Mouse (Mus musculus): ENCODE measurements at regions not wholly inside any gene's neighbourhood (a gene's known extent, or its start where the extent isn't known, plus 50 kb on each side); places are given as distances from the start of the nearest gene placed in this dataset.

DNA sequence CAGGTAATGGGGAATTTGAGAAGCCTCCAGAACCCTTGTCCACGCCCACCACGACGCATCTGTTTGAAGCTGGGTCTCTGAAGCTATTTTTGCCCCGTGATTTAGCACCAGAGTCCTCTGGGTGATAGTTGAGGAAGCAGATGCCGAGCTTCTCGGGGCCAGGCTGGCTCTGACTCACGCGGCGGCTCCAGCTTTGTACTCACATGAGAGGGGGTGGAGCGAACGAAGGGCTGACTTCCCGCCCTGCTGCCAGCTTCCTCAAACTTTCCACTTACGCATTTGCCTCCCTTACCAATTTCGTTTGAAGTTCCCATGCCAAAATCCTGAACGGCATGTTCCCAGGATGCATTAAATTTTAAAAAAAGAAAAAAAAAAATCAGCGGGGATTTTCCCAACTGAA lies 74.1 kb upstream of the Hnrnpa3 start:
- no peak; the same call in 1 of the 2 replicates for ATAC-seq (replicated peaks; ENCODE audit: insufficient number of reproducible peaks, low FRiP score, low TSS enrichment, low read depth)
- Histone ChIP-seq H3K27me3 (ENCODE audit: control insufficient read depth, insufficient read depth, low read length) (peaks cover 5% of the 10 kb centered on the region), H3K4me2 (ENCODE audit: low read depth, low read length) (peak overlapping the region; percentile 58), H3K4me1 (ENCODE audit: control insufficient read depth, insufficient read depth, low read length) (no peaks in the 10 kb centered on the region), H3K4me3 (ENCODE audit: low read depth, low read length) (peak overlapping the region; percentile 21; the same call in 1 of the 2 replicates), H3K27ac (replicated peaks; ENCODE audit: low read depth, low read length) (no peak overlapping the region), H3K36me3 (replicated peaks; ENCODE audit: control insufficient read depth, insufficient read depth, low read depth, low read length) (no peaks in the 10 kb centered on the region), H3K9me3 (replicated peaks; ENCODE audit: control insufficient read depth, low read length) (no peaks in the 10 kb centered on the region), H3K9ac (replicated peaks; ENCODE audit: low read length) (peak overlapping the region; percentile 55)
- DNase-seq (ENCODE audit: low spot score): peak; percentile 81
- under 1% methylated on average over 16 of the region's 16 CpGs for WGBS

DNA sequence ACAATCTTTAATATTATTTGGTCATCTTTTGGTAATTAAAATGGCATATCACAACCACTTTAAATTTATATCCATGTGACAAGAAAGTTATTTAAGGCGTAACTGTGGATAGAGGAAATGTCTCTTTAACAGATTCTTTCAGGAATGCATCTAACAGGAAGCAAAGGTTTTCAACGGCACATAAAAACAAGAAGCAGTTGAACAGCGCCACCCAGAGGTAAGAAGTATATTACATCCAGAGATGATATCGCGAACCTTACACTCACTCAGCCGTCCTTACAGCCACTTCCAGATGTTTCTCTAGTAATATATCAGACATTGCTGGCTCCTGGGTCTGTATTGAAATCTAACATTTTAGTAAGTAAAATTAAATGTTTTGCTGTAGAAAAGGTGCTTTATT lies 70.5 kb upstream of the Hnrnpa3 start:
- Histone ChIP-seq H3K4me1 (ENCODE audit: control insufficient read depth, insufficient read depth, low read length) (no peaks in the 10 kb centered on the region), H3K27me3 (ENCODE audit: control insufficient read depth, insufficient read depth, low read length) (peaks cover 5% of the 10 kb centered on the region), H3K9ac (replicated peaks; ENCODE audit: low read length) (no peak overlapping the region), H3K36me3 (replicated peaks; ENCODE audit: control insufficient read depth, insufficient read depth, low read depth, low read length) (no peaks in the 10 kb centered on the region), H3K9me3 (replicated peaks; ENCODE audit: control insufficient read depth, low read length) (no peaks in the 10 kb centered on the region), H3K27ac (replicated peaks; ENCODE audit: low read depth, low read length) (no peak overlapping the region), H3K4me2 (ENCODE audit: low read depth, low read length) (no peak overlapping the region), H3K4me3 (ENCODE audit: low read depth, low read length) (no peak overlapping the region)
- DNase-seq (ENCODE audit: low spot score) (peak; percentile 95), ATAC-seq (replicated peaks; ENCODE audit: insufficient number of reproducible peaks, low FRiP score, low TSS enrichment, low read depth) (no peak)
- WGBS: 1% methylated on average over 6 of the region's 6 CpGs

DNA sequence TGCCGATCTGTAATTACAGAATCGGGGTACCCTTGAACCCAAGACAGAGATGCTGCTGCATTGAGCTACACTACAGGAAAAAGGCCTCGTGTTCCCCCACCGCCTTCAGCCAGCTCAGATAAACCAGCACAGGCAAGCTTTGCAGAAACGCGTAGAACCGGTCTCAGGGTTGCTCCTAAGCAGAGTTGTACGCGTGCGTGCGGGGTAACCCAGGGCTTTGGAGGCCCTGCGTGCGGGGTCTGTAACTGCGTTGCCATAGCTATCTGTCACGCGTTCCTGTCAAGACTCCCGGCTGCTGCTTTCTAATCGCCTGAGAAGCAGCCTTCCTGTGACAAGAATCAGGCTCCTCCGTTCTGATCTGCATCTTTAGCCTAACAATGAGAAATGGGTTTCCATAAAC lies 69.6 kb upstream of the Hnrnpa3 start:
- 3% methylated on average over 19 of the region's 19 CpGs for WGBS
- DNase-seq (ENCODE audit: low spot score) (peak; percentile 68), ATAC-seq (replicated peaks; ENCODE audit: insufficient number of reproducible peaks, low FRiP score, low TSS enrichment, low read depth) (no peak)
- H3K36me3 ChIP-seq (replicated peaks; ENCODE audit: control insufficient read depth, insufficient read depth, low read depth, low read length): no peaks in the 10 kb centered on the region
- no peak overlapping the region for H3K27ac ChIP-seq (replicated peaks; ENCODE audit: low read depth, low read length)
- no peaks in the 10 kb centered on the region for H3K9me3 ChIP-seq (replicated peaks; ENCODE audit: control insufficient read depth, low read length)
- peak overlapping the region; percentile 34 for H3K4me2 ChIP-seq (ENCODE audit: low read depth, low read length)
- peaks cover 5% of the 10 kb centered on the region for H3K27me3 ChIP-seq (ENCODE audit: control insufficient read depth, insufficient read depth, low read length)
- no peaks in the 10 kb centered on the region for H3K4me1 ChIP-seq (ENCODE audit: control insufficient read depth, insufficient read depth, low read length)
- H3K4me3 ChIP-seq (ENCODE audit: low read depth, low read length): peak overlapping the region; percentile 9; the same call in 1 of the 2 replicates
- no peak overlapping the region for H3K9ac ChIP-seq (replicated peaks; ENCODE audit: low read length)

DNA sequence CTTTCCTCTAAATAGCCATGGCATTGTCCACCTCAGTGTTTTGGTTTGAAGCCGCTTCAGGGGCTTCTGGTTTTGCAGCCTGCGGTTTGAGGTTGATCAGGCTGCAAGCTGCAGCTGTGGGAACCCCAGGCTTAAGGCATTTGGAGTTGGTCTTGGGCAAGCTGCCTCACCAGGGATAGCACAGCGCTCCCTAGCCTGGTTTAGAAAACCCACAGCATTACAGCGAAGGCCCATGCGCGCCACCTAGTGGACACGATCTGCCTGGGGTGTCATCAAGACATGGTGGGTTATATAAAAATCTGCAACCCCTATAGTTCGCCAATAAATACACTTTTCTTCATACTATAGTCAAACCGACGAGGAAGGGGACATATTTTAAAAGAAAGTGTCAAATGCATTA lies 68.9 kb upstream of the Hnrnpa3 start:
- Histone ChIP-seq H3K9ac (replicated peaks; ENCODE audit: low read length) (no peak overlapping the region), H3K9me3 (replicated peaks; ENCODE audit: control insufficient read depth, low read length) (no peaks in the 10 kb centered on the region), H3K4me2 (ENCODE audit: low read depth, low read length) (no peak overlapping the region), H3K4me1 (ENCODE audit: control insufficient read depth, insufficient read depth, low read length) (no peaks in the 10 kb centered on the region), H3K4me3 (ENCODE audit: low read depth, low read length) (no peak overlapping the region), H3K27ac (replicated peaks; ENCODE audit: low read depth, low read length) (no peak overlapping the region), H3K36me3 (replicated peaks; ENCODE audit: control insufficient read depth, insufficient read depth, low read depth, low read length) (no peaks in the 10 kb centered on the region), H3K27me3 (ENCODE audit: control insufficient read depth, insufficient read depth, low read length) (peaks cover 5% of the 10 kb centered on the region)
- WGBS: 6% methylated on average over 10 of the region's 10 CpGs
- no peak for ATAC-seq (replicated peaks; ENCODE audit: insufficient number of reproducible peaks, low FRiP score, low TSS enrichment, low read depth)
- DNase-seq (ENCODE audit: low spot score): peak; percentile 94

DNA sequence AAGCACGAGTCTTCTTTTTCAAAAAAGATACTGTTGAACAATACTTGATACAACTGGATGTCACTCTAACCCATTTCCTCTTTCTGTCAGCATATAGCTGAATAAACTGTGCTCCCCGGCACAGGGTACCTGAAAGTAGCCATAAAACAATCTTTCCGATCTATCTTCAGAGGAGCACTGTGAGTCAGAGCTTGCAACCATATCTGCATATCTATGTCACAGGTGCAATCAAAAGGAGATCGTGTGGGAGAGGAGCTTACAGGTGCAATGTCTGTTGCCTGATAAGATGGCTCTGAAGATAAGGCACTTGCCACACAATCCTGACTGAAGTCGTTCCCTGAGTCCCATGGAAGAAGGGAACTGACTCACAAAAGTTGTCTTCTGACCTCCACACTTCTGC lies 58.5 kb upstream of the Hnrnpa3 start:
- Histone ChIP-seq H3K4me2 (ENCODE audit: low read depth, low read length) (no peak overlapping the region), H3K27me3 (ENCODE audit: control insufficient read depth, insufficient read depth, low read length) (no peaks in the 10 kb centered on the region), H3K36me3 (replicated peaks; ENCODE audit: control insufficient read depth, insufficient read depth, low read depth, low read length) (no peaks in the 10 kb centered on the region), H3K9me3 (replicated peaks; ENCODE audit: control insufficient read depth, low read length) (no peaks in the 10 kb centered on the region), H3K4me3 (ENCODE audit: low read depth, low read length) (no peak overlapping the region), H3K27ac (replicated peaks; ENCODE audit: low read depth, low read length) (no peak overlapping the region), H3K4me1 (ENCODE audit: control insufficient read depth, insufficient read depth, low read length) (no peaks in the 10 kb centered on the region), H3K9ac (replicated peaks; ENCODE audit: low read length) (no peak overlapping the region)
- no peak for DNase-seq (ENCODE audit: low spot score)
- 79% methylated on average over 5 of the region's 5 CpGs for WGBS
- ATAC-seq (replicated peaks; ENCODE audit: insufficient number of reproducible peaks, low FRiP score, low TSS enrichment, low read depth): no peak

DNA sequence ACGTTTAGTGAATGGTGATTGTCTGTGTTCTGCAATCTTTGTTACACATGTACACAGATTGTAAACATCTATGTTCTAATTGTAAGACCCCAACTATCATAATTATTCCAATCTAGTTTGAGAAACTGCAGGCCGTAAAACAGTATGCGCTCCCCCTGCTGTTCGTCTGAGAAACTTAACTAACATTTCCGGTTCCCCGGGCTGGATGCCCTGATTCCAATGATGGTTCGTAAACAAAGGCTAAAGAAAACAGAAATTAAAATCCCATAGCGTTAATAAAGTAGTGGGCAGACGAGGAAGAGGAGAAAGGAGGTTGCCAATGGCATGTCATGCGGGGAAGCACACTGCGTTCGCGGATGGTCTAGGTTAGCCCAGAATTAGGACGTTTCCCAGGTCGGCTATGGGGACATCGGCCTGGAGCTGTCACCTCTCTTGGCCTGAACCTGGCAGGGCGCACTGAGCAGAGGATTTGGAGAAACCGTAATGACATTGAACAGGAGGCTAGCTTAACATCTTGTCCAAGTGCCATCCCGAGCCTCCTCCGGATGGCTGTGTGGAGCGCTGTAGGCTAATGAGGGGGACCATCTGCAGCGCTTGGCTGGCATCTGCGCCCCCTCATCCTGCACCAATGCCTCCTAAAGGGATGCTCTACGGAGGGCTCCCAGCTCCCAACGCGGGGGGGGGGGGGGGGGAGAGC lies 55.7 kb upstream of the Hnrnpa3 start:
- DNase-seq (ENCODE audit: low spot score): peak; percentile 78
- Histone ChIP-seq H3K4me3 (ENCODE audit: low read depth, low read length) (peak overlapping the region; percentile 31), H3K9me3 (replicated peaks; ENCODE audit: control insufficient read depth, low read length) (no peaks in the 10 kb centered on the region), H3K9ac (replicated peaks; ENCODE audit: low read length) (peak overlapping the region; percentile 23; the same call in 1 of the 2 replicates), H3K27ac (replicated peaks; ENCODE audit: low read depth, low read length) (no peak overlapping the region), H3K36me3 (replicated peaks; ENCODE audit: control insufficient read depth, insufficient read depth, low read depth, low read length) (no peaks in the 10 kb centered on the region), H3K4me1 (ENCODE audit: control insufficient read depth, insufficient read depth, low read length) (no peaks in the 10 kb centered on the region), H3K4me2 (ENCODE audit: low read depth, low read length) (peak overlapping the region; percentile 46), H3K27me3 (ENCODE audit: control insufficient read depth, insufficient read depth, low read length) (no peaks in the 10 kb centered on the region)
- ATAC-seq (replicated peaks; ENCODE audit: insufficient number of reproducible peaks, low FRiP score, low TSS enrichment, low read depth): 0 out of 2 replicates have a peak, but pooled peaks have one; percentile 44
- WGBS: 7% methylated on average over 25 of the region's 26 CpGs

DNA sequence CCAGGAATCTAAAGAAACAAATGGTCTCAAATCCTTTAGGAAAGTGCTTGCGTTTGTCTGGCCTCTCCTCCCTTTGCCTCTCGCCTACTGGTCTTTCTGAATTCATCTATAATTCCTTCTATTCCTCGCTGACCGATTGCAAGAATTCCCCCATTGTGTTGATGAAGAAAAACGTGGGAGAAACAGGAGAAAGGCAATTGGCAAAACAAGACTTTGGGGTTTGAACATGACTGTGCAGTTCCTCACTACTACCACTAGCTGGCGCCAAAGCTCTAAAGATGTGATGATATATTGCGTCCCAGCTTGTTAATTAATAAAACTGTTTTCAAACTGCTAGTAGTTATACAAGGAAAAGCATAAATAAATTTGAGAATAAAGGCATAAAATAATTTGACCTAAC lies 53.4 kb upstream of the Hnrnpa3 start:
- Histone ChIP-seq H3K9me3 (replicated peaks; ENCODE audit: control insufficient read depth, low read length) (no peaks in the 10 kb centered on the region), H3K4me2 (ENCODE audit: low read depth, low read length) (no peak overlapping the region), H3K9ac (replicated peaks; ENCODE audit: low read length) (no peak overlapping the region), H3K4me3 (ENCODE audit: low read depth, low read length) (no peak overlapping the region), H3K27me3 (ENCODE audit: control insufficient read depth, insufficient read depth, low read length) (no peaks in the 10 kb centered on the region), H3K4me1 (ENCODE audit: control insufficient read depth, insufficient read depth, low read length) (no peaks in the 10 kb centered on the region; the same call in 1 of the 2 replicates), H3K36me3 (replicated peaks; ENCODE audit: control insufficient read depth, insufficient read depth, low read depth, low read length) (no peaks in the 10 kb centered on the region), H3K27ac (replicated peaks; ENCODE audit: low read depth, low read length) (no peak overlapping the region)
- DNase-seq (ENCODE audit: low spot score) (peak; percentile 83), ATAC-seq (replicated peaks; ENCODE audit: insufficient number of reproducible peaks, low FRiP score, low TSS enrichment, low read depth) (no peak)
- 2% methylated on average over 7 of the region's 7 CpGs for WGBS

DNA sequence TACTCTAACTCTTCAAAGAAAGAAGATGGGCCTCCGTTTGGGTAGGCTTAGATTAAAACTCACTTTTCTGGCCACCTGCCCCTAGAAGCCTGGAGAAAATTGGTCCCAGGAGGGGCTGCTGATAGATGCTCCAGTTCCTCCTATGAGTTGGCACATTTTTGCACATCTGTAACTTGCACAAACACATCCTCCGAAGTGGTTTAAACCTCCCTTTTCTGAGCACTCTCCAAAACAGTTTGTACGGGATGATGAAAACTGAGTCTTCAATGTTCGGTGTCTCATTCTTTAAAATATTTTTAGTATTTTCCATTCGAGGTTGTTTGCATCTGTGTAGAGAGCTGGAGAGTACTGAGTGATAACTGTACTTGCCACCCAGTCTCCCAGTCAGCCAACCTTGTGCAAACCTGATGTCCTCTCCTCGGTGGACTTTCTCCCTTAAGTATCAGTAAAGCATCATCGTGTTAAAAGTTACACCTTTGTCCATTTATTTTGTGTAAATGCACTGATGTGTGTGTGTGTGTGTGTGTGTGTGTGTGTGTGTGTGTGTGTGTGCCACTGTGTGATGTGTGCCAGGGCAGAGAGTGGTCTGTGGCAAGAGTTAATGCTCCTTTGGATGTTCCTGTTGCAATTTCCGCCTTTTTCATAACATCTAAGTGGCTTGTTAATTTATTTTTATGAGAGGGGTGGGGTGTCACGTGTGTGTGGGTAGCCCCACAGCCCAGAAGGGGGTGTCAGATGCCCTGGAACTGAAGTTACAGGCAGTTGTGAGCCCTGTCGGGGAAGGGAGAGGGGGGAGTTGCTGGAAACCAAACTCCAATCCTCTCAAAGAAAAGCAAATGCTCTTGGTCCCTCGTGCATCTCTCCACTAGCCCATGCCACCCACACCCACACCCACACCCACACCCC lies 51.8 kb upstream of the Hnrnpa3 start:
- H3K36me3 ChIP-seq (replicated peaks; ENCODE audit: control insufficient read depth, insufficient read depth, low read depth, low read length): no peaks in the 10 kb centered on the region
- H3K4me1 ChIP-seq (ENCODE audit: control insufficient read depth, insufficient read depth, low read length): no peaks in the 10 kb centered on the region; the same call in 1 of the 2 replicates
- 61% methylated on average over 11 of the region's 11 CpGs for WGBS
- no peak for DNase-seq (ENCODE audit: low spot score)
- no peak overlapping the region for H3K9ac ChIP-seq (replicated peaks; ENCODE audit: low read length)
- no peak overlapping the region for H3K27ac ChIP-seq (replicated peaks; ENCODE audit: low read depth, low read length)
- H3K4me3 ChIP-seq (ENCODE audit: low read depth, low read length): no peak overlapping the region
- no peaks in the 10 kb centered on the region for H3K9me3 ChIP-seq (replicated peaks; ENCODE audit: control insufficient read depth, low read length)
- no peaks in the 10 kb centered on the region for H3K27me3 ChIP-seq (ENCODE audit: control insufficient read depth, insufficient read depth, low read length)
- H3K4me2 ChIP-seq (ENCODE audit: low read depth, low read length): no peak overlapping the region
- no peak for ATAC-seq (replicated peaks; ENCODE audit: insufficient number of reproducible peaks, low FRiP score, low TSS enrichment, low read depth)
